Mouse (Mus musculus) heart, embryonic 14.5 days (tissue): ENCODE results near the gene Ptger2. TPM values are rescaled to one million over a fixed set of nuclear protein-coding genes. Genes with fewer than 3 reads are reported as not detected.
"Not testable (repeated sequence)": the region's sequence is repeated elsewhere in the genome, so short reads cannot be mapped to it uniquely, and the experiment has no call there.

Experiments used
- ATAC-seq: fragments of 200-750 bp; cut with Nextera tagmentation; 2 replicates; pipeline ENCODE4 v1.8.0; 2017; ENCODE audit warnings: low read depth, moderate TSS enrichment; ENCODE audit not compliant: insufficient number of reproducible peaks, insufficient read depth, low FRiP score
- H3K27ac ChIP-seq, 2 experiments: fragments of 200-500 bp in 1 of 2; fragments of 300-500 bp in 1 of 2; sonication (generic) in 1 of 2; replicated peaks in 1 of 2; 2 replicates each; pipeline ENCODE4 v1.5.1; 2012 to 2014; ENCODE audit warnings: low read depth in 2 of 2, low read length in 2 of 2, control low read depth in 1 of 2, mild to moderate bottlenecking in 1 of 2, mixed read lengths in 1 of 2; ENCODE audit not compliant: control insufficient read depth in 1 of 2, insufficient read depth in 1 of 2
- H3K27me3 ChIP-seq: fragments of 300-500 bp; sonication (generic); 2 replicates; pipeline ENCODE4 v1.6.1; 2014; ENCODE audit warnings: mild to moderate bottlenecking, low read length, control low read depth; ENCODE audit not compliant: control insufficient read depth, insufficient read depth
- H3K36me3 ChIP-seq: fragments of 300-500 bp; sonication (generic); 2 replicates; pipeline ENCODE4 v1.6.1; 2014; ENCODE audit warnings: mild to moderate bottlenecking, control low read depth, low read length, mixed read lengths; ENCODE audit not compliant: control insufficient read depth, insufficient read depth
- H3K4me1 ChIP-seq, 2 experiments: fragments of 200-500 bp in 1 of 2; fragments of 300-500 bp in 1 of 2; sonication (generic) in 1 of 2; 2 replicates each; pipeline ENCODE4 v1.6.1; 2012 to 2014; ENCODE audit warnings: low read length in 2 of 2, control low read depth in 1 of 2, mixed read lengths in 1 of 2; ENCODE audit not compliant: control insufficient read depth in 2 of 2, insufficient read depth in 2 of 2
- H3K4me2 ChIP-seq: fragments of 300-500 bp; sonication (generic); 2 replicates; pipeline ENCODE4 v1.6.1; 2014; ENCODE audit warnings: mild to moderate bottlenecking, low read length
- H3K4me3 ChIP-seq, 2 experiments: fragments of 200-500 bp in 1 of 2; fragments of 300-500 bp in 1 of 2; sonication (generic) in 1 of 2; 2 replicates each; pipeline ENCODE4 v1.5.1; 2012 to 2014; ENCODE audit warnings: low read length in 2 of 2, mild to moderate bottlenecking in 2 of 2, control low read depth in 1 of 2, low read depth in 1 of 2, moderate library complexity in 1 of 2; ENCODE audit not compliant: control insufficient read depth in 1 of 2, insufficient read depth in 1 of 2
- H3K9ac ChIP-seq: fragments of 300-500 bp; sonication (generic); 2 replicates; pipeline ENCODE4 v1.6.1; 2014; ENCODE audit warnings: mild to moderate bottlenecking, low read length
- H3K9me3 ChIP-seq: fragments of 300-500 bp; sonication (generic); 2 replicates; pipeline ENCODE4 v1.6.1; 2016; ENCODE audit warnings: low read length, control low read depth; ENCODE audit not compliant: control insufficient read depth
- WGBS: fragments of 180-500 bp; shearing (Covaris S2); extraction: QIAGEN DNeasy Blood & Tissue Kit; methylation state at CpG from one replicate; pipeline ENCODE4 v1.1.7; 2014; 5-methylcytosine and 5-hydroxymethylcytosine counted together
- polyA plus RNA-seq: library from polyadenylated mRNA; unstranded; fragments of >200 nt; fragmentation: Nextera tagmentation; extraction: Ambion mirVana; gene quantifications from 2 replicates; pipeline ENCODE4 v1.2.1, GENCODE M21; 2014

Gene Ptger2
- 0.07 TPM in 1 of 2 replicates, not detected in the other for polyA plus RNA-seq

GRCm38 (mm10) chr14:44987674-44988355 lies at the start of gene Ptger2:
Ptger2 (plus strand) TSS chr14:44988195.
- not testable (repeated sequence) for ATAC-seq, H3K27ac ChIP-seq, H3K36me3 ChIP-seq, H3K4me1 ChIP-seq, H3K9me3 ChIP-seq
- Histone ChIP-seq H3K4me2 (peak within 1 kb of the TSS; percentile 91), H3K4me3 (peak within 1 kb of the TSS; percentile 42 to 48), H3K9ac (peak within 1 kb of the TSS; percentile 41), H3K27me3 (peaks cover 24% of the 10 kb centered on the region)
- WGBS: 75% methylated on average over 6 of the region's 6 CpGs

DNA sequence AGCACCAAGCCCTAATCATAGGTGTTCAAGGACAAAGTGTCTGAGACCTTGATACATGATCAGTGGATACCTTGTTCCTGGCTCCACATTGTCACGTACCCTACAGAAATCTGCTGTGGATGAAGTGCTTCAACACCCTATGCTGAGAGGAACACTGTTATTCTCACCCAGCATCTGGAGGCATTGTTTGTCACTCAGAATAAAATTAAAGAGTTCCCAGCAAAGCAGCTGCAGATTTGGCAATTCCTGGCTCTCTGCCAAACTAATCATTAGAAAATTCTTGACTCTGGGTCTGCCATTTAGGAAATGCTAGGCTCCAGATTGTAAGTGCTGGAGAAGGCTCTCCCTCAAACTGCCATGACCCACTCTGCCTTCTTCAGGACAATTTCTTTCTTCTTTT lies 27.2 kb upstream of the Ptger2 start:
- H3K4me3 ChIP-seq: no peak overlapping the region
- no peak overlapping the region for H3K27ac ChIP-seq
- H3K4me2 ChIP-seq: no peak overlapping the region
- no peaks in the 10 kb centered on the region for H3K36me3 ChIP-seq
- H3K4me1 ChIP-seq: no peaks in the 10 kb centered on the region
- H3K9ac ChIP-seq: no peak overlapping the region
- H3K9me3 ChIP-seq: no peaks in the 10 kb centered on the region
- WGBS: 69% methylated on average over 1 of the region's 1 CpGs
- no peak for ATAC-seq
- no peaks in the 10 kb centered on the region for H3K27me3 ChIP-seq

DNA sequence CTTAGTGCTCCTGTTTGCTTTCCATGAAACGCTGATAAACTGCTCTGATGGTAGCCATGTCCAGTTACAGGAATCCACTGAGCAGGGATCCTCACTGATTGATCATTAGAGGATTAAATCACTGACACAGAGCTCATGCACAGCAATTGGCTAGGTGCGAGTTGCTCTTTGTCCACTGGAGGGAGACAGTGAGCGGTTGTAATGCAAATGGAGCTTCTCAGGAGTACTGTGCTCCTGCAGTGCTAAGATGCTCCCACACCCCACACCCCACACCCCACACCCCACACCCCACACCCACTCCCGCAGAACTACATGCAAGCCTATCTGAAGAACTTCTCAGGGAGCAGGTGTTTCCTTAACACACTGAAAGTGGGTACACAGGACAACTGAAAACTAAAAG lies 10.7 kb upstream of the Ptger2 start:
- H3K9ac ChIP-seq, H3K4me2 ChIP-seq, H3K9me3 ChIP-seq, H3K4me3 ChIP-seq, H3K36me3 ChIP-seq, H3K27ac ChIP-seq, H3K4me1 ChIP-seq, ATAC-seq, H3K27me3 ChIP-seq: not testable (repeated sequence)
- WGBS: 1% methylated on average over 4 of the region's 4 CpGs

DNA sequence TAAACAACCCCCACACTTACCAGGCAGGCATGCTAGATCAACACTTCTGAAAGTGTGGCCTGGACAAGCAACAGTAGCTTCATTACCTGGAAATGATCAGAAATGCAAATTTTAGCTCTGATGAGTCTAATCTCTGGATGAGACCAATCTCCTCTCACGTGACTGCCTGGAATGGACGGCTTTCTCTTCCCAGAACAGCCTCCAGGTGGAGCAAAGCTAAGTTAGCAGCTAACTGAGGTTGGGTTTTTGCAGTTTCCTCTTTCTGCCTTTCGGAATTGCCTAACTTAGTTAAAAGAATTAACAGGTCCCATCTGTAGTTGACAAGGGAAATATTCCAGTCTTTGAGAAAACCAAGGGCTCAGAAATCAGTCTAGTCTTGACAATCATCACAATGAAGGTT lies 8.1 kb upstream of the Ptger2 start:
- Histone ChIP-seq H3K9me3 (no peaks in the 10 kb centered on the region), H3K27ac (no peak overlapping the region), H3K9ac (no peak overlapping the region), H3K27me3 (peaks cover 5% of the 10 kb centered on the region; the same call in 1 of the 2 replicates), H3K4me2 (no peak overlapping the region), H3K4me3 (no peak overlapping the region), H3K4me1 (no peaks in the 10 kb centered on the region), H3K36me3 (no peaks in the 10 kb centered on the region)
- ATAC-seq: no peak
- WGBS: 17% methylated on average over 3 of the region's 3 CpGs

GRCm38 (mm10) chr14:44981490-44981889 lies 6.5 kb upstream of the Ptger2 start:
- no peak for ATAC-seq
- H3K27ac ChIP-seq: no peak overlapping the region
- H3K4me1 ChIP-seq: no peaks in the 10 kb centered on the region
- peaks cover 5% of the 10 kb centered on the region for H3K27me3 ChIP-seq
- no peak overlapping the region for H3K9ac ChIP-seq
- no peak overlapping the region for H3K4me3 ChIP-seq
- H3K36me3 ChIP-seq: no peaks in the 10 kb centered on the region
- no peak overlapping the region for H3K4me2 ChIP-seq
- H3K9me3 ChIP-seq: no peaks in the 10 kb centered on the region
- 6% methylated on average over 4 of the region's 4 CpGs for WGBS

DNA sequence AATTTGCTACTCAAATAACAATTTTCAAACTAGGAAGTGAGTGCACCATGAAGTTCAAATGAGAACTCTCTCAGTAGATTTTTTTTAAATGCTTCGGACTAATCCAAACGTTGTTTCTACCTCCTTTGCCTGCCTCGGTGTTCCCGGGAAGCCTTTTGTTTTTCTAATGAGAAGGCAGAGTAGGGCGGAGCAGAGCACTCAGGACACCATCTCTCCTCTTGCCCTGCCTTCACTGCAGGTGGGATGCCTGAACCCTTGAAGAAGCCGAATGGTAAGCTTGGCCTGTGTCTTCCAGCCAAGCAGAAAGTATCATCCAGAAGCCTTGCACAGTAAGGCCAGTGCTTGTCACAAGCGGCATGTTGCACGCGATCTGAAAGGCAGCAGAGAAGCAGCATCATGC lies 3.9 kb upstream of the Ptger2 start:
- Histone ChIP-seq H3K36me3 (no peaks in the 10 kb centered on the region), H3K4me1 (peaks cover 0 to 2% of the 10 kb centered on the region in 2 experiments; a peak in 1 of 4 replicates), H3K27me3 (peaks cover 13% of the 10 kb centered on the region), H3K4me3 (no peak overlapping the region), H3K9me3 (no peaks in the 10 kb centered on the region), H3K27ac (no peak overlapping the region), H3K9ac (no peak overlapping the region), H3K4me2 (no peak overlapping the region)
- ATAC-seq: no peak
- WGBS: 28% methylated on average over 9 of the region's 9 CpGs

DNA sequence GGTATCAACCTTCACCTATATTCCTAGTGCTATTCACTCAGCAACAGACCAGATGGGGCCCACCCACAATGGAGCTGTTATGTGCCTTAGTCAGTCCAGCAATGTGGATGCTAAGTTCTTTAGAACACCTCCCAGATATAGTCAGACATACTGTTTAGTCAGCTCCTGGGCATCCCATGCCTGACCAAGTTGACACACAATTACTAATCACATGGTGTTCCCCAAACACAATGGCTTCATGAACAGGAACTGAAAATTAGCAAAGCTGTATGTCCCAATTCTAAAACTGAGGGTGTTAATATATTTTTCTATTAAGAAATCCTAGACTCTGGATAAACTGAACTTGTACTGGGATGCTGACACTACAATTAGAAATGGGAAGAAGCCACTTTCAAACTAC lies 1.7 kb upstream of the Ptger2 start:
- H3K4me3 ChIP-seq: no peak overlapping the region
- no peaks in the 10 kb centered on the region for H3K36me3 ChIP-seq
- peaks cover 3 to 5% of the 10 kb centered on the region in 2 experiments; a peak in 1 of 4 replicates for H3K4me1 ChIP-seq
- no peak for ATAC-seq
- H3K9me3 ChIP-seq: no peaks in the 10 kb centered on the region
- no peak overlapping the region for H3K27ac ChIP-seq
- peaks cover 25% of the 10 kb centered on the region for H3K27me3 ChIP-seq
- no peak overlapping the region for H3K9ac ChIP-seq
- no peak overlapping the region for H3K4me2 ChIP-seq
